Mouse (Mus musculus) megakaryocyte, embryonic 14.5 days (primary cell): ENCODE results near the gene Fam83e.

Source experiments
- FLI1 ChIP-seq: IDR thresholded peaks from 2 replicates; pipeline ENCODE4 v1.6.1; 2012; ENCODE audit warnings: low read length, inconsistent platforms, mixed read lengths
- GATA1 ChIP-seq: IDR thresholded peaks from 3 replicates; pipeline ENCODE4 v1.6.1; 2012; ENCODE audit warnings: mixed read lengths, low read length, inconsistent platforms, borderline replicate concordance

GRCm38 (mm10) chr7:45723781-45724180 is 2.8 kb downstream of the Fam83e start:
- TF ChIP-seq FLI1 (no peak), GATA1 (no peak)
